Mouse (Mus musculus): ENCODE measurements at regions not wholly inside any gene's neighbourhood (a gene's known extent, or its start where the extent isn't known, plus 50 kb on each side); places are given as distances from the start of the nearest gene placed in this dataset.

GRCm38 (mm10) chr14:62117532-62117931 is 174.9 kb upstream of the Rnaseh2b start:
- TF ChIP-seq GATA1 (IDR thresholded peaks at IDR 0.05; ENCODE audit: low read length) (no peak), TAL1 (IDR thresholded peaks at IDR 0.05; ENCODE audit: low read length) (no peak)

All from erythroblast, embryonic 14.5 days (primary cell).